Mouse (Mus musculus) gonadal fat pad, adult 2 months (tissue): Measurements from ENCODE around the gene Ppp3r2. TPM values are rescaled to one million over a fixed set of nuclear protein-coding genes. Genes with fewer than 3 reads are reported as not detected.

Source experiments
- DNase-seq: peaks from one replicate; pipeline ENCODE4 v3.0.0-alpha.2; 2012; ENCODE audit warnings: low read depth
- polyA plus RNA-seq: library from polyadenylated mRNA; depleted of rRNA; stranded (reverse); fragments of >200 nt; gene quantifications from 2 replicates; pipeline ENCODE4 v1.2.3, GENCODE M21; 2012; rRNA removed

Ppp3r2 gene
- 0.18 and 0.72 TPM in 2 replicates for polyA plus RNA-seq

DNA sequence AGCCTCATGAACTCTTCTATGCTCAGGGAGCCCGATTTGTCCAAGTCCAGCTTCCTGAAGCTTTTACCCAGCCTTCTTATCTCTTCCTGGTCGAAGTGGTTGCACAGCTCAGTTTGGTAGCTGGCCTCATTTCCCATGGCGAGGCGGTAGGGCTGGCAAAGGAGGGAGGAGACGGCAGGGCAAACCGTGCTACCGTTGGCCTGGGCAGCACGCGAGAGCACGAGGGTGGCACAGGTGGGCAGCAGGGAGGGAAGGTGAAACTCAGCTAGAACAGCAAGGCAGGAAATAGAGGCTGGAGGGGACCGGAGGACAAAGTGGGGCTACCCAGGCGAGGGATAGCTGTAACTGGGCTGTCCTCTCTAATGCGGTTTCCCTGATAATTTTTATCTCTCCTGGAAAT is at the start of gene Ppp3r2:
Gene Ppp3r2, minus strand, starts transcription at position 213 of the 400 bp plus-strand sequence.
- DNase-seq, result no peak

DNA sequence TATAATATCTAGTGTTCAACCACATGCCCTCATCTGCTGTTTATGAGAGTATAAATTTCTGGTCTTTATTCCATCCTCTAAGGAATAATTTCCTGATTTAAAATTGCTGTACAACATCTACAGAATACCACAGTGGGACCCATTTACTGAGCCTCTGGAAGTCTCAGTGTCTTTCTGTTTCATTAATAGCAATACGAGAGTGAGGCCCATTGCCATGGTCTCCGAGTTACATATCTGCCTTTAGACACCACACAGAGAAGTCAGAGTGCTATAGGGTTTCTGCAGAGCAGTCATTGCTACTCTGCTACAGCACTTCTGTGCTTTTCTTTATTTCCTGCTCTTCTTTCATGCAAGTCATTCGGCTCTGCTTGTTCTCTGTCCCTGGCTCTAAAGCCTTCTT is 47.5 kb upstream of the Ppp3r2 start:
- no peak for DNase-seq

DNA sequence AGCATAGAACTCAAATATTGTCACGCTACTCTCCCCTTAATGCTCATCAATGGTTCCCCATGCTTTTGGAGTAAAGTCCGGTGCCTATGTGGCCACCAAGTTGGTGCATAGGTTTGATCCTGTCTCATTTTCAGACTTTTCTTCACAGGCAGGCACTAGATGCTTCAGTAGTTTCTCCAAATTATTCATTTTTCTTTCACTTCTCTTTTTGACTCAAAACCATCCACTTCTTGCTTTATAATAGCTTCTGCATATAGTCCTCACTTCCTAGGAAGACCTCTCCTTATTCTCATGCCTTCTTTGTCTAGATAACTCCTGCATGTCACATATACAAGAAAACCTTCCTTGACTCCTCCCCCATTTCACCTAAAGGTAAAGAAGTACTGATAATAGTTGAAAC is 42.1 kb upstream of the Ppp3r2 start:
- no peak for DNase-seq

DNA sequence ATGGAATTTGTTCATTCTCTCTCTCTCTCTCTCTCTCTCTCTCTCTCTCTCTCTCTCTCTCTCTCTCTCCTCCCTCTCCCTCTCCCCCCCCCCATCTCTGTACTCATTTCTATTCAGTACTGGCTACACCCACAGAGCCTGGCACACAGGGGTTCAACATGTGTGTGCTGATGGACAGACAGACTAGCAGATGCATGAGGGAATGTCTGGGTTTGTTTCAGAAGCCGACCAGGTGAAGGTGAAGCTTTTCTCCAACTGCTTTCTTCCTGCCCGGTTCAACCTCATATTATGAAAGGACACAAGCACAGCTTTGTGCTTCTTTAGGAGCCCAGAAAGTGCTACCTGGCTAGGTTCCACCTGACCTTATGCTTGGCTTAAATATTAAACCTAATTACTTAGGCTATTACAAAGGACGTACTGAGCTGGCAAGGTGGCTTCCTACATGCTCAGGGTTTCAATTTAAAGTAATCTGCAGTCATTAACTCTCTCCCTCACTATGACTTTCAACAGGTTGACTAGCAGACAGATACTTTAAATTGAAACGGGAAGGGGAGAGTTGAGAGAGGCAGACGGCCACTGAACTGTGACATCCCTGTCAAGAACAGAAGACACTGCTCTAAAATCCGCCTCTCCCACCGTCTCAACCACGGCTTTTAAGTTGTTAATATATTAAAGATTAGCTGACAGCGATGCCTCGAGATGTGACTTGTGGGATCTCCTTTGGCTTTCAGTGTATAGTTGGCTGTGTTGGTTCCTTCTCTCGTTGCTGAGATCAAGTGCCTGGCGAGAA is 9.8 kb upstream of the Ppp3r2 start:
- no peak for DNase-seq

DNA sequence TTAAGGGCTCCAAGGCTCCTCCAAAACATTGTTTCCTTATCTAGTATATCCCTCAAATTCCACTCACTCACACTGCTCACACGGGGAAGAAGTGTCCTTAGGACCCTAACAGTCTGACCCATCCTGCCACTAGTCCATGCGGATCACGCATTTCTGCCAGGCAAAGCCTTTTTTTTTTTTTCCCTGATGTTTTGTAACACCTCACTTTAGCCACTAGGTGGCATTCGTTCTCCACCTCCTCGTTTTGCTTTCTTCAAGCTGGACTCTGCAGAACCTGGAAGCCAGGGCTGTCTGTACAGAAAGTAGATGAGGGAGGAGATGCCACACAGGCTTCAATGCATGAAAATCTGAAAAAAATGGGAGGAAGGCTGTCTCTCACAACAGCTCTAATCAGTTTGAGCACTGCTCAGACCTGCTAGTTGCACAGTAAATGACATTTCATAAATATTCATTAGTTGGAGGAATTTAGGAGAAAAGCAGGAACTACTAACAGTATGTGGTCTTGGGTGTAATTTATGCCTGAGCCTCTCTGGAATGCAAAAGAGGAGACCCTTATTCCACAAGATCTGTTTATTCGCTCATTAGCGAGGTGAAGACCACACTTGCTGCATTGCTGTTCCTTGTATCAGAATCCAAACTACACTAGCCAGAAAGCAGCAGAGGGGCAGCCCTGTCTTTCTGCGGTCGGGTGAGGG is 6.9 kb upstream of the Ppp3r2 start:
- peak; percentile 16 for DNase-seq

DNA sequence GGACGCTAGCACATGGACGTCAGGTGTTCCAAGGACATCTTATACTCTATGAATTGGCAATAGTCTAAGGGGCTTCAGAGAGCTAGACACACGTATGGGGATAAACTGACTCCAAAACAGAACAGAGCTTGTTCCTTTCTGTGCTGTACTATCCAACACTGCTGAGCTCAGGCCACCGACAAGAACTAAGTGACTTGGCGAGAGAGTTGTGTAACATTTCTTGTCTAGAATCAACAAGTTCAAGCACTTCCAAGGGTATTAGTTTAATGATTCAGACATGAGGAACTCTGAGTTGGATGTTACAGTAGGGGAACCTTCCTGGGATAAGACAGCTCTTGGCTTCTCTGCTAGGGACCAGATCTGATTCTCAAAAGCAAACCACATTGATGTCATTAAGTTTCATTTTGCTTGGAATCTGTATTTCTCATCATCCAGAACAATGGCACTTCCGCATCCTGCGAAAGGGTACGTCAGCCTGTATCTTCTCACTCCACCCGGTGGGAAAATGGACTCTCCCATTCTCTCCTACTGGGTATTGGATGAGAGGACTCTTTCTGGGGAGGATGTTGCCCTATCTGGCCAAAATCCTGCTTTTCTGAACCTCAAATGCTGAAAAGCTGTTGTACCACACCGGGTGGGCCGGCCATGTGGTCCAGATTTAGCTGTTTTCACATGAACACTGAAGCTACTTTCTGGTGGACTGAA is 1.5 kb downstream of the Ppp3r2 start:
- DNase-seq, result no peak

DNA sequence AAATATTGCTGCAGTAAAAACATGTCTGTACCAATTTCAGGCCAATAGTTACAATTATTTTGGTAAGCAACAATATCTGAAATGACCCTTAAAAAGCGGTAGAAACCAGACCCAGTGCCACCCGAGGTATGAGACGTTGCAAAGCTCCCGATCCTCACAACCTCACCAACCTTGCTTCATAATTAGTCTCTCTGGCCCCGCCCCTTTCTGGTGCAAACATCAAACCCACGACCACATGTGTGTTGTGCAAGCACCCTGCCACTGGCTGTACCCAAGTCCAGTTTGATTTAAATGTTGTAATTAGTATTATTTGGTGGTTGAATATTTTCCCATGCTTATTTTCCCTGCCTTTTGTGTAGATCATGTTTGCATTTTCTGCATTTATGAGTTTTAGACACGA is 5.0 kb downstream of the Ppp3r2 start:
- no peak for DNase-seq

DNA sequence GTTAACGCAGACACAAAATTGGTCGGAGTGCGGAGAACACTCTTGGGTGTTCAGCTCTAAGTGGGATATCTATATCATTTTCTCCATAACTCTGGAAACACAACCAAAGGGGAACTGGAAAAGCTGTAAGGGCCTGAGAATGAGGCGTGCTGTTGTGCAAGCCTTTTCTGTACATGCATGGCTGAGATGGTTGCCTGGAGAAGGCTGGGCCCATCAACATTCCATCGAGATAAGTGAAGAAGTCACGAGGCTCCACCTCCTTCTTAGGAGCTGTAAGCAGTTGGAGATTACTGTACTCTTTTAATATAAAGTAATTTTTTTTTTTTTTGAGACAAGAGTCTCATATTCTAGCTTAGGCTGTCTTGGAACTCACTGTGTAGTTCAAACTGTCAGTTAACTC is 5.8 kb downstream of the Ppp3r2 start:
- DNase-seq, result no peak

DNA sequence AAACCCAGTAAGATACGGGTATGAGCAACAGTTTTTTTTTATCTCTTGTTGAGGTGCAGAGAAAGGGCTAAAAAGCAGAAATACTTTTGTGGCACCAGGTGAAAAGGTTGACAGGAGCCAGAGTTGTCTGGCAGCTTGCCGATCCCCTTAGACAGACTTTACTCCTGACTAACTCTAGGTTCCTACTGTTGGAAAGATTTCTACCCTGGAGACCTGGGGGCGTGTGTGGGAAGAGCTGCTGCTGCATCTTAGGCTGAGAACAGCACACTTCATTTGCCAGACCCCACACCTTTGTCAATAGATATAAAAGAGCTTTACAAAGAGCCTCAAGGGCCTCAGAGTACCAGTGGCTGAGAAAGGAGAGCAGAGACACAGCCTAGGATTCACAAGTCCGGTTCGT is 17.0 kb downstream of the Ppp3r2 start:
- no peak for DNase-seq

DNA sequence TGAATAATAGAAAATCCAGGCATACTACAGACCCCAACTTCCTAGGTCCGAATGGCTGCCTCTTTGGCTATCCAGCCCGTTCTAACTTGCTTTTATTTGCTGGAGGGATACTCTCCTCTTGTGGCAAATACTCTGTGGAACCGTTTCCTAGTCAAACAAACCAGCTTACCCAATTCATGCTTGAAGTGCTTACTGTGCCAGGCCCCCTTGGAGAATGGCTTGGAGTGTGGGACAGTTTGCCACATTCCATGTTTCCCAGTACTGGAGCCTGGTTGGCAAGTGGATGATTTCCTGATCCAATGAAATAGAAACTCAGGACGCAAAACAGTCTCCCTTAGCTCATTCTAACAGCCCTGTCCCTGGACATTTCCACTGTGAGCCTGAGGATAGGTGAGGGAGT is 19.6 kb downstream of the Ppp3r2 start:
- no peak for DNase-seq

DNA sequence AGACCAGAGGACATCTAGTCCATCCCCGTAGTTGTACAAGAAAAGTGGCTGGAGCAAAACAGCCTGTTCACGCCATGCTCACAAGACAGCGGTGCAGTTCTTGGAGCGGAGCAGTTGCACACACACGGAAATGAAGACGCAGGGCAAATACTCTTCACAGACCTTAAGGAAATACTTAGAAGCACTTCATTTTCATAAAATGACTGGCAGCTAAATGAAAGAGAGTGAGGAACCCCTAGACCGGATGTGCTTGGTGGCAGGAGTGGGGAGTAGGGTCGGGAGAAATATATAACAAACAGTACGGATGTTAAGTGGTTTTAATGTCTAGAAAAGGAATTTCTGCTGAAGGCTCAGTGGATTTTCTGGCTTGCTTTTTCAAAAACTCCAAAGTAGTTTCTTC is 20.2 kb downstream of the Ppp3r2 start:
- DNase-seq, result no peak

DNA sequence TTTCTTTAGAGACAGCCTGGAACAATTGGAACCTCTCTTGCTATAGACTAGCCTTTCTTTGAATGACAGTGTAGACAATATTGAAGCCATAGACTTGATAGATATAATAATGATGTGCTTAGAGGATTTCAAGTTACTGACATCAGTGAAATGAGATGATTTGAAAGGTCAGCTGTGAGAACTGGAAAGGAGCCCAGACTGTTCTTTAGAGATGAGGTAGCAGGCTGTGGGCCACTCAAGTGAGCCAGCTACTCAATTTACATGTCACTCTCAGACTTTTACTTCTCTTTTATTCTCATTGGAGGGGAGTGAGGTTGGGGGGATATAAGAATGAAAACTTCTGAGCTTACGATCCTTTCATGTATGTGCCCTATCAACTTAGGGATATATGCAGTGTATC is 22.4 kb downstream of the Ppp3r2 start:
- DNase-seq, result no peak

DNA sequence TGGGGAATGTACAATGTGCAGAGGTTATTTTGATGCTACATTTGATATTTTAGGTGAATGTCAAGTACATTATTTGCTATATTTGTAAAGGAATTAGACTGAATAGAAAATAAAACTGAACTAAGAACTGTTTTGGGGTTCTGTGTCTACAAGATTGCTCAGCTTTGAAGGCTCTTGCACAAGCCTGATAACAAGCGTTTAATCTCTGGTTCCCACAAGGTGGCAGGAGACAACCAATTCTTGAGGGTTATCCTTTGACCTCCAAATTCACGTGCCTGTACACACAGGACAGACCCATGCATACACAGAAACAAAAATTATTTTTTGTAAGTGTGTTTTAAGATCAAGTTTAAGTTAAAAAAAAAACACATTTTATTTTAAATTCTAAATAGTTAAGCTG is 41.9 kb downstream of the Ppp3r2 start:
- DNase-seq, result no peak

DNA sequence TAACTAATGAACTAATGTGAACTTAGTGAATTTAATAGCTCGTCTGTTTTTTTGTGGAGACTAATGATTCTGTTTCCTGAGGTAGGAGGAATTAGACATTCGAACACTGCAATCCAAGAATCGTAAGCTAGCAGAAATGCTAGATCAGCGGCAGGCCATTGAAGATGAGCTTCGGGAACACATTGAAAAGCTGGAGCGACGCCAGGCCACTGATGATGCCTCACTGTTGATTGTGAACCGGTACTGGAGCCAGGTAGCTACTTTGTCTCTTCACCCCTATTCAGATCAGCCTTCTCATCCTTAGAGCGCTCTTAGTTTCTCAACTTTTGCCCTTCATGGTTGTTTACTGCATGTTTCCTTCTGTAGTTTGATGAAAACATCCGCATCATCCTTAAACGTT is 44.0 kb downstream of the Ppp3r2 start:
- no peak for DNase-seq

DNA sequence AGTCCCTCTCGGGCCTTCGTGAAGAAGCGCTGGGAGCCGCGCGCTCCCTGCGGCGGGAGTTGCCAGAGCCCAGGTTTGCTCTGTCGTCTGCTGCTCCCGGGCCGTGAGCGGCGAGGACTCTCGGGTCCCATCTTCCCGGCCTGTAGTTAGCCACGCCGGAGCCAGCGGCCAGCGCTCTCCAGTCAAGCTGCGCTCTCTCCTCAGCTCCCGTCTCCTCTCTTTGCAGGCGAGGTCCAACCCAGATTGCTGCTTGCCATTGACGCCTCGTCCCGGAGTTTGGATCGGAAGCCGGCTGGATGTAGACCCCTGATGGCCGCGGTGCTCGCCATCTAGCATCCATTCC is 49.7 kb downstream of the Ppp3r2 start:
- DNase-seq, result no peak

DNA sequence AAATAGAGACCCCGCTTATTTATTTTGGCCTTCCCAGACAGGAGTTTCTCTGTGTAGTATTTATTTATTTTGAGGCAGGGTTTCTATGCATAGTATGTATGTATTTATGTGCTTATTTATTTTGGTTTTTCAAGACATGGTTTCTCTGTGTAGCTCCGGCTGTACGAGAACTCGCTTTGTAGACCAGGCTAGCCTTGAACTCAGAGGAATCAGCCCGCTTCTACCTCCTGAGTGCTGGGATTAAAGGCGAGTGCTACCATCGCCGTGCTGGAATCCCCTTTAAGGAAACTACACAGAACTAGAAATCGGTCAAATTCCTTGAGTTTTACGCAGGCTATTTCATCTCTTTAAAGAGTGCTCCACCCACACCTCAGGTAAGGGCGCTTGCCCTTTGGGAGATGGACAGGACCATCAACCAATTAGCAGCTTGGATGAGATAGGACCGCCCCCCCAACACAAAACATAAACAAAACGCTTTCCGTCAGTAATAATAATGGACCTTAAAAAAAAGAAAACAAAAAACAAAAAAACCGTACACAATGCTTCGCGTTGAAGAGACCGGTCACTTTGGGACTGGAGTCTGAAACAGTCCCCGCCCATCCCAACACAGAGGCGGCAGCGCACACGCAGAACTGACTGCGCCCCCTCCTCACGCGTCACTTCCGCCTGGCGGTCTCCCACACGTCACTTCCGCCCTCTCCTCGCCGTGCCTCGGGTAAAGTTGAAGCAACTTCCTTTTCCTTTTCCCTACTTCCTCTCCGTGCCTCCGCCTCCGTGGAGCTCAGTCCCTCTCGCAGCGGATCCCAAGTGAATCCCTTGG is 50.3 kb downstream of the Ppp3r2 start, which contains the start of gene Rnf20:
Gene Rnf20, plus strand, starts transcription at position 688 of the 820 bp plus-strand sequence.
- peak; percentile 84 for DNase-seq

DNA sequence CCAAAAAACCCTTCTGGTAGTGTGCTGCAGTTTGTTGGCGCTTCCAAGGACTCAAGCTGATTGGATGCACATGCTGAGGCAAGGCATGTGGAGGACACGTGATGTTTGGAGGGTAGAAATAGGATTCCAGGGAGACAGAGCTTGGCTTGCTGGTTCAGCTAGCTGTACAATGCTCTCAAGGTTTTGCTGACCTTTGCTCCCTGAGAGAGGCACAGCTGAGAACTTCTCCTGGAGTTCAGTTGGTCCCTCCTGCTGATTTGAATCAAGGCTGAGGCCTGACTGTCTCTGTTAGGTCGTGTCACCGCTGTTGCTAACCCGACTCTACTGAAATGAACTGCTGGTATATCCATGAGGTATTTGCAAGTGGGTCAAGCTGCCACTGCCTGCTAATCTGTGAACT is 52.9 kb downstream of the Ppp3r2 start:
- no peak for DNase-seq

Other genes starting within 250 kb of the Ppp3r2 start
- gene Acnat1, start 208.1 kb downstream of the Ppp3r2 start, polyA plus RNA-seq, result 1.1 and 2.0 TPM in 2 replicates
- gene Baat, start 175.5 kb downstream of the Ppp3r2 start, polyA plus RNA-seq, result not detected in 2 replicates
- gene Mrpl50, start 160.9 kb downstream of the Ppp3r2 start, polyA plus RNA-seq, result 6.0 and 6.4 TPM in 2 replicates
- 3.3 and 4.6 TPM in 2 replicates for gene Zfp189, start 160.8 kb downstream of the Ppp3r2 start, polyA plus RNA-seq
- 1.5 and 6.2 TPM in 2 replicates for gene Aldob, start 132.5 kb downstream of the Ppp3r2 start, polyA plus RNA-seq
- gene Tmem246, start 84.1 kb downstream of the Ppp3r2 start, polyA plus RNA-seq, result 9.0 and 9.3 TPM in 2 replicates
- gene Rnf20, start 50.0 kb downstream of the Ppp3r2 start, polyA plus RNA-seq, result 16.8 and 19.0 TPM in 2 replicates
- gene Grin3a, start 163.7 kb upstream of the Ppp3r2 start, polyA plus RNA-seq, result 0.04 TPM in 2 replicates